Mouse (Mus musculus) midbrain, postnatal 0 days (tissue): Measurements from ENCODE around the gene 1700022I11Rik. TPM values are rescaled to one million over a fixed set of nuclear protein-coding genes. Genes with fewer than 3 reads are reported as not detected.

Experiments
- ATAC-seq: fragments of 200-750 bp; cut with Nextera tagmentation; 2 replicates; pipeline ENCODE4 v1.8.0; 2017; ENCODE audit warnings: moderate number of reproducible peaks, mild to moderate bottlenecking, moderate TSS enrichment, moderate library complexity; ENCODE audit not compliant: low FRiP score
- DNase-seq: peaks from one replicate; pipeline ENCODE4 v3.0.0-alpha.2; 2015; ENCODE audit warnings: low spot score
- H3K27ac ChIP-seq: fragments of 300-500 bp; sonication (generic); 2 replicates; pipeline ENCODE4 v1.5.1; 2014; ENCODE audit warnings: low read depth, mild to moderate bottlenecking, low read length, mixed read lengths
- H3K27me3 ChIP-seq: fragments of 300-500 bp; sonication (generic); 2 replicates; pipeline ENCODE4 v1.6.1; 2014; ENCODE audit warnings: low read length, control low read depth, mixed read lengths; ENCODE audit not compliant: insufficient read depth
- H3K36me3 ChIP-seq: fragments of 300-500 bp; sonication (generic); 2 replicates; pipeline ENCODE4 v1.6.1; 2014; ENCODE audit warnings: low read length, control low read depth, mixed read lengths; ENCODE audit not compliant: insufficient read depth
- H3K4me1 ChIP-seq: fragments of 300-500 bp; sonication (generic); 2 replicates; pipeline ENCODE4 v1.6.1; 2014; ENCODE audit warnings: mild to moderate bottlenecking, control low read depth, antibody characterized with exemption, low read length, mixed read lengths; ENCODE audit not compliant: insufficient read depth
- H3K4me2 ChIP-seq: fragments of 300-500 bp; sonication (generic); 2 replicates; pipeline ENCODE4 v1.6.1; 2014; ENCODE audit warnings: low read depth, mild to moderate bottlenecking, low read length, mixed read lengths; ENCODE audit not compliant: poor library complexity, severe bottlenecking
- H3K4me3 ChIP-seq: fragments of 300-500 bp; sonication (generic); 2 replicates; pipeline ENCODE4 v1.5.1; 2014; ENCODE audit warnings: low read depth, mild to moderate bottlenecking, low read length, moderate library complexity
- H3K9ac ChIP-seq: fragments of 300-500 bp; sonication (generic); replicated peaks from 2 replicates; pipeline ENCODE4 v1.6.1; 2014; ENCODE audit warnings: mild to moderate bottlenecking, low read length, moderate library complexity, mixed read lengths; ENCODE audit not compliant: poor library complexity, severe bottlenecking
- H3K9me3 ChIP-seq: fragments of 300-500 bp; sonication (generic); 2 replicates; pipeline ENCODE4 v1.6.1; 2016; ENCODE audit warnings: low read length, control low read depth
- CTCF ChIP-seq: IDR thresholded peaks from 2 replicates; pipeline ENCODE4 v1.5.1; 2016; ENCODE audit warnings: antibody characterized with exemption, mild to moderate bottlenecking
- WGBS: fragments of 180-500 bp; shearing (Covaris S2); extraction: QIAGEN DNeasy Blood & Tissue Kit; methylation state at CpG from one replicate; pipeline ENCODE4 v1.1.7; 2014; 5-methylcytosine and 5-hydroxymethylcytosine counted together
- polyA plus RNA-seq: library from polyadenylated mRNA; unstranded; fragments of >200 nt; fragmentation: Nextera tagmentation; extraction: Ambion mirVana; gene quantifications from 2 replicates; pipeline ENCODE4 v1.2.1, GENCODE M21; 2015
- total RNA-seq: library from RNA; depleted of rRNA; stranded (reverse); fragments of >200 nt; gene quantifications from 2 replicates; pipeline ENCODE4 v1.2.3, GENCODE M21; 2014

1700022I11Rik gene
- total and polyA plus RNA-seq, 2 experiments from 2014 or later = 0.19 TPM; not detected in 1

DNA sequence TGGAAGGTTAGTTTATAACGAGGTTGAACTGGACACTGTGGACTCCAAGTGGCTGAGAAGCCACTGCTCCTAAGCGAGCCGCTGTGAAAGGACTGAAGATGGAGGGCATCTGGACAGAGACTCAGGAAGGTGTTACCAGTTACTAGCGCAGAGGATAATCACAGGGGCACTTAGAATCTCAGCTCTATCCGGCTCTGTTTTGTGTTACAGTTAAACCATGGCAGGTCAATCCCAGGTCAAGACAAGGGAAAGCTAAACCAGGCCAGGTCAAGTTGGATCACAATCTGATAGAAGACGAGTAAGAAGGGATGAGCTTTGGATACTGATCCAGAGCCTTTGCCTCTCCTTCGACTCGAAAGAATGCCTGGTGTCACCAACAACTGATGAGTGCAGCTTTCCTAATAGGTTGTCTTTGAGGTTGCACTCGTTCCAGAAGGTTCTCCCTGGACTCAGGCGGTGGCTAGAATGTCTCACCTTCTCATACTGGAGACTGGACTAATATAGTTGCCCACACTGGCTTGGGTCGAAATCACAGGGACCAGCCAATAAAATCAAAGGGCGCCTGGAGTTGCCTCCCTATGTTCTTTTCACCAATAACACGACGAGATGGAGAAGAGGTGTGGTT is 20.2 kb upstream of the 1700022I11Rik start:
- Histone ChIP-seq H3K36me3 (no peaks in the 10 kb centered on the region), H3K27me3 (no peaks in the 10 kb centered on the region), H3K27ac (peak overlapping the region; percentile 91), H3K9me3 (no peaks in the 10 kb centered on the region), H3K4me1 (peaks cover 50% of the 10 kb centered on the region), H3K4me2 (peak overlapping the region; percentile 38), H3K4me3 (peak overlapping the region; percentile 8), H3K9ac (no peak overlapping the region)
- DNase-seq (no peak), ATAC-seq (no peak)
- TF ChIP-seq CTCF = no peak
- 14% methylated on average over 14 of the region's 14 CpGs for WGBS

DNA sequence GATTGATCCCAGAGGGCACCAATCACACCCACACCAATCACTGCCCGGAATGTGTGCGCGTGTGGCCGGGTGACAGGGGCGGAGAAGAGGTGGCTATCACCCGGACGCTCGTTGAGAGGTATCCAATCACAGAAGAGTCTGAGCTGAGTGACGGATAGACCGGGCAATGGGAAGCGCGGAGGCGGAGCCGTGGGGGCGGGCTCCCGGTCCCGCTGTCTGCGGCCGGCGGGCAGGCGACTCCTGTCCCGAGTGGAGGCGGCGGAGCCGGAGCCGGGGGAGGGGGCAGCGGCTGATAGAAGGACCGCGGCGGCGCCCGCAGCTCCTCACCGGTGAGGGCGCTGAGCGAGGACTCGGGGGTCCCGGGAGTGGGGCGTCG is 19.7 kb upstream of the 1700022I11Rik start, which contains the start of gene Dnajb5:
Dnajb5 (plus strand) TSS at position 139 of the 376 bp plus-strand sequence.
- Histone ChIP-seq H3K36me3 (no peaks in the 10 kb centered on the region), H3K4me3 (peak within 1 kb of the TSS; percentile 77), H3K9ac (peak within 1 kb of the TSS; percentile 100), H3K4me1 (peaks cover 53% of the 10 kb centered on the region), H3K27ac (peak within 1 kb of the TSS; percentile 97), H3K27me3 (no peaks in the 10 kb centered on the region), H3K4me2 (peak within 1 kb of the TSS; percentile 86), H3K9me3 (no peaks in the 10 kb centered on the region)
- no peak for TF ChIP-seq CTCF
- WGBS = under 1% methylated on average over 27 of the region's 39 CpGs
- ATAC-seq (peak; percentile 93), DNase-seq (peak; percentile 99)

DNA sequence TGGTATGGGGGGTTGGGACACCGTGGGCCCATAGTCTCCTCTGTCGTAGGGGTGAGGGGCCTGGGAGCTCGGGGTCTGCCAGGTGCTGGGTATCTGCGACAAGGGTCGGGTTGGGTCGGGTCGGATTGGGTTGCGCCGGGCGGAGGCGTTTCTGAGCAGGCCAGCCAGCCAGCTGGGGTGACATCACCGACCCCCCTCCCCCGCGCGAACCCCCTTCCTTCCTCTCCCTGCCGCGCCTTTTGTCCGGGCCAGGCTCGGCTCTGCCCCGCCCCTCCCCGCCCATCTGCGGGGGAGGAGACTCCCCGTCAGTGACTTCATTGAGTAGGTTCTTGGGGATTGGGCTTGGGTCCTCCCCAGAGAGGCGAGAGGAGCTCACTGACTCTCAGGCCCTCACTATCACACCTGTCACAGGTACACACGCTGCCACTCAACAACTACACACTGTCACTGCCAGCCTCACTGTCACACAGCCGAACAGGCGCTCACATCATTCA is 19.3 kb upstream of the 1700022I11Rik start:
- Histone ChIP-seq H3K4me2 (peak overlapping the region; percentile 86), H3K4me1 (peaks cover 53% of the 10 kb centered on the region), H3K4me3 (peak overlapping the region; percentile 77), H3K9me3 (no peaks in the 10 kb centered on the region), H3K9ac (peak overlapping the region; percentile 100), H3K27me3 (no peaks in the 10 kb centered on the region), H3K27ac (peak overlapping the region; percentile 97), H3K36me3 (no peaks in the 10 kb centered on the region; the same call in 1 of the 2 replicates)
- TF ChIP-seq CTCF = no peak
- ATAC-seq (peak; percentile 69), DNase-seq (peak; percentile 89)
- 1% methylated on average over 18 of the region's 27 CpGs for WGBS

DNA sequence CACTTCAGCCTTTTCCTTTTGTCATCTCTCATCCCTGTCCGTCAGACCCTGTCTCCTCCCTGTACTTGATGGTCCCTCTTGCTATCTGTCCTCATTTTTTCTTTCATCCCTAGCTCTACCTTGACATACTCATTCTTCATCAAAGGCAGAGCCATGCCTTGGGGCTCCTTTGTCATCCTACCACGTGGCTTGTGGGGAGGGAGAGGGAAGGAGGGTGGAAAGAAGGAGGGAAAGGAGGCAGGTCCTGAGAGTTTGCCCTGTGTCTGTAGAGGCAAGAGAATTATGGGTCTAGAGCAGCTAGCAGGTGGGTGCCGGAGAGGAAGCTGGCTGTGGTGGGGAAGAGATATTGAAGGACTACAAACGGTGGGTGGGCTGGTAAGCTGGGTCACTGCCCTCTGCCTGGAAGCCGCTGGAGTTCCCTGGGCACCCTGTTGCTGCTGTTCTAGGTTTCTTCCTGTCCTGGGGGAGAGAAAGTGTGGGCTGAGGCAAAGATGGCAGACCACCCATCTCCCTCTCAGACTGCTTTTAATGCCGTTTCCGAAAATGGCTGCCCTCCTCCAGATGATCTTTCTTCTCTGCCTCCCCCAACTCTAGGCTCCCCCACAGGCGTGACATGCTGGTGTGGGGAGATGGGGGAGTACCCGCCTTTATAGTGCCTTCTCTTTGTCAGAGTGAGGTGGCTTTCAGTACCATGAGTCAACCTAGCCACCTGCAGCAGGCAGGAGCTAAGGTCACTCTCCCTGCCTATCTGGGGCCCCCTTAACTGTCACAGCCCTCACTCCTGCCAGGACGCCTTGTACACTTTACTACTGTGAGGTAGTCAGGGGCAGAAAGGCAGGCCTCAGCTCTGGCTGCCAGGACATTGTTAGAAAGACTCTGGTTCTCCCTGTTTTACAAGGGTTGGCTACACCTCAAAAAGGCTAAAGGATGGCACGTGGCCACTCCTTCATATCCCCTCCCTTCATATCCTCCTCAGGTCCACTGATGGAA is 17.9 kb upstream of the 1700022I11Rik start:
- Histone ChIP-seq H3K27me3 (no peaks in the 10 kb centered on the region), H3K9ac (peak overlapping the region; percentile 100), H3K36me3 (peaks cover 8% of the 10 kb centered on the region), H3K9me3 (no peaks in the 10 kb centered on the region), H3K4me1 (peaks cover 45% of the 10 kb centered on the region), H3K4me2 (peak overlapping the region; percentile 86), H3K27ac (peak overlapping the region; percentile 97), H3K4me3 (peak overlapping the region; percentile 77)
- DNase-seq = no peak
- no peak for TF ChIP-seq CTCF
- WGBS = 36% methylated on average over 11 of the region's 11 CpGs
- ATAC-seq = no peak

GRCm38 (mm10) chr4:42952563-42952962 is 16.8 kb upstream of the 1700022I11Rik start:
- peaks cover 18% of the 10 kb centered on the region for H3K36me3 ChIP-seq
- TF ChIP-seq CTCF = no peak
- no peak for DNase-seq
- peak overlapping the region; percentile 100 for H3K9ac ChIP-seq
- 79% methylated on average over 7 of the region's 7 CpGs for WGBS
- peak overlapping the region; percentile 86 for H3K4me2 ChIP-seq
- no peak for ATAC-seq
- H3K27ac ChIP-seq = peak overlapping the region; percentile 97; the same call in 1 of the 2 replicates
- H3K4me1 ChIP-seq = peaks cover 37% of the 10 kb centered on the region
- no peaks in the 10 kb centered on the region for H3K9me3 ChIP-seq
- H3K4me3 ChIP-seq = peak overlapping the region; percentile 77
- no peaks in the 10 kb centered on the region for H3K27me3 ChIP-seq
